Mouse (Mus musculus): ENCODE measurements around the gene Olfr1348. TPM values are rescaled to one million over a fixed set of nuclear protein-coding genes. Genes with fewer than 3 reads are reported as not detected.

The Olfr1348 gene
- not detected for total RNA-seq (2023)

GRCm38 (mm10) chr7:6508648-6509047, at the start of gene Olfr1348:
Gene Olfr1348 (minus strand): TSS chr7:6508748.

DNA sequence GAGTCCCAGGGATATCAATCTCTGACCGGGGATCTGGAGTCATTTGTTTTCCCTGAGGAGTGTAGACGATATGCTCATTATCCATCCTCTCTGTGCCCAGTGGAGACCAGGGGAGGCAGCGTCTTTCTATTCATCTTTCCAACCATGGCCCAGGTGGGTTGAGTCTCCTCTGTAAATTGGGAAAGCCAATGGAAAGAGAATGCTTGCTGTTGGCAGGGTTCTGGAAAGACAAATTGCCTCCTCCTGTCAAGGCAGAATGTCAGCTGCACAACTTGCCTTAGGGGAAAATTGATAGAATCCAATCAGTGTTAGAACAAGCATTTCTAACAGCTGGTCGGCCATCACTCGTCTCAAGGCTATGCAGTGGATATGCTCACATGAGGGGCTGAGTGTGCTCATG, 14.3 kb upstream of the Olfr1348 start, which contains the start of gene Olfr1349:
TSS of gene Olfr1349 (minus strand) at position 101 of the 400 bp plus-strand sequence.

GRCm38 (mm10) chr7:6499655-6500054, 8.9 kb downstream of the Olfr1348 start, which contains the start of gene Olfr1347:
Gene Olfr1347 (minus strand): TSS chr7:6499755.

DNA sequence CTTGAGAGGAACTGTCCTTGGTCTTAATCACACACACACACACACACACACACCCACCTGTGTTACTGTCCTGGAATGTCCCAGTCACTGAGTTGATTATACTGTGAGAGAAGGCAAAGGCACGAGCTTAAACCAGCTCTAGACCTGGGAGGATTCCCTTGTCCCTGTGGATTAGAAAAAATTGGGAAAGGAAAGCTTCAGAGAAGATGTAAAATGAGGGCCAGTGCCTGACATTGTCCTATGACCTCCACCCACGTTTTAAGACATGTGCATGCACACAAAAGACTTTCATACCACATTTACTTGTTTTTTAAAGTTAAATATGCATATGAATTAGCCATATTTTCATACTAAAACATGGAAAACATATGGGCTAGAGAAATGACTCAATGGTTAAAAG, 21.7 kb downstream of the Olfr1348 start, which contains the start of gene Olfr5:
TSS of gene Olfr5 (minus strand) at position 101 of the 400 bp plus-strand sequence.

GRCm38 (mm10) chr7:6466951-6467350, 41.6 kb downstream of the Olfr1348 start, which contains the start of gene Olfr1346:
Gene Olfr1346 (plus strand): TSS chr7:6467101.

GRCm38 (mm10) chr7:6455868-6456267, 52.7 kb downstream of the Olfr1348 start, which contains the start of gene Olfr1336:
Gene Olfr1336 (plus strand): TSS chr7:6456168.

Other genes starting within 250 kb of the Olfr1348 start
- 1 to 10 TPM; 1.7 to 3.0 TPM for gene Zfp667, start 222.2 kb downstream of the Olfr1348 start, total RNA-seq (2023)
- 1 to 10 TPM; 1.4 to 1.9 TPM for gene Zfp583, start 177.5 kb downstream of the Olfr1348 start, total RNA-seq (2023)
- gene Gm3854, start 165.0 kb downstream of the Olfr1348 start, total RNA-seq (2023) = not detected
- 1 to 10 TPM in 1 of 2 experiments, under 1 TPM in 1; 0.89 to 1.9 TPM for gene Zfp78, start 145.5 kb downstream of the Olfr1348 start, total RNA-seq (2023)
- gene Zfp28, start 125.5 kb downstream of the Olfr1348 start, total RNA-seq (2023) = 1 to 10 TPM; 1.9 to 2.9 TPM
- not detected for gene Smim17, start 110.0 kb downstream of the Olfr1348 start, total RNA-seq (2023)
- not detected for gene Gm20715, start 98.5 kb downstream of the Olfr1348 start, total RNA-seq (2023)
- gene Olfr1344, start 70.1 kb downstream of the Olfr1348 start, total RNA-seq (2023) = not detected
- not detected for gene Olfr1336, start 52.6 kb downstream of the Olfr1348 start, total RNA-seq (2023)
- not detected for gene Olfr1346, start 41.6 kb downstream of the Olfr1348 start, total RNA-seq (2023)
- not detected for gene Olfr5, start 21.8 kb downstream of the Olfr1348 start, total RNA-seq (2023)
- not detected for gene Olfr1347, start 9.0 kb downstream of the Olfr1348 start, total RNA-seq (2023)
- not detected for gene Olfr1349, start 14.2 kb upstream of the Olfr1348 start, total RNA-seq (2023)
- not detected for gene Olfr1350, start 56.1 kb upstream of the Olfr1348 start, total RNA-seq (2023)
- gene Zim1, start 187.7 kb upstream of the Olfr1348 start, total RNA-seq (2023) = not detected
- not detected for gene Peg3, start 221.7 kb upstream of the Olfr1348 start, total RNA-seq (2023)
- gene Usp29, start 221.8 kb upstream of the Olfr1348 start, total RNA-seq (2023) = not detected

Data from monocyte, adult 59 days (primary cell).